Mouse (Mus musculus) midbrain, embryonic 13.5 days (tissue): Measurements from ENCODE around the gene Ugt1a2. TPM values are rescaled to one million over a fixed set of nuclear protein-coding genes. Genes with fewer than 3 reads are reported as not detected.

Source experiments
- ATAC-seq: fragments of 200-750 bp; cut with Nextera tagmentation; 2 replicates; pipeline ENCODE4 v1.8.0; 2017; ENCODE audit warnings: mild to moderate bottlenecking, moderate TSS enrichment, moderate library complexity
- H3K27ac ChIP-seq: fragments of 300-500 bp; sonication (generic); 2 replicates; pipeline ENCODE4 v1.5.1; 2015; ENCODE audit warnings: inconsistent platforms, mild to moderate bottlenecking, moderate library complexity
- H3K27me3 ChIP-seq: fragments of 300-500 bp; sonication (generic); 2 replicates; pipeline ENCODE4 v1.6.1; 2015; ENCODE audit warnings: mild to moderate bottlenecking, inconsistent platforms
- H3K36me3 ChIP-seq: fragments of 300-500 bp; sonication (generic); 2 replicates; pipeline ENCODE4 v1.6.1; 2015; ENCODE audit warnings: mild to moderate bottlenecking, inconsistent platforms
- H3K4me1 ChIP-seq: fragments of 300-500 bp; sonication (generic); replicated peaks from 2 replicates; pipeline ENCODE4 v1.6.1; 2015; ENCODE audit warnings: inconsistent platforms
- H3K4me2 ChIP-seq: fragments of 300-500 bp; sonication (generic); replicated peaks from 2 replicates; pipeline ENCODE4 v1.6.1; 2015; ENCODE audit warnings: moderate library complexity, mild to moderate bottlenecking, inconsistent platforms
- H3K4me3 ChIP-seq: fragments of 300-500 bp; sonication (generic); replicated peaks from 2 replicates; pipeline ENCODE4 v1.5.1; 2015; ENCODE audit warnings: mild to moderate bottlenecking, inconsistent platforms
- H3K9ac ChIP-seq: fragments of 300-500 bp; sonication (generic); replicated peaks from 2 replicates; pipeline ENCODE4 v1.6.1; 2015; ENCODE audit warnings: mild to moderate bottlenecking, inconsistent platforms
- H3K9me3 ChIP-seq: fragments of 300-500 bp; sonication (generic); 2 replicates; pipeline ENCODE4 v1.6.1; 2016; ENCODE audit warnings: mild to moderate bottlenecking, inconsistent platforms
- WGBS: fragments of 180-500 bp; shearing (Covaris S2); methylation state at CpG from one replicate; pipeline ENCODE4 v1.1.7; 2015; 5-methylcytosine and 5-hydroxymethylcytosine counted together
- polyA plus RNA-seq: library from polyadenylated mRNA; unstranded; fragments of >200 nt; fragmentation: Nextera tagmentation; extraction: Ambion mirVana; gene quantifications from 2 replicates; pipeline ENCODE4 v1.2.1, GENCODE M21; 2015

Gene Ugt1a2
- polyA plus RNA-seq, 1 experiment from 2014 or later = 0.09 TPM

DNA sequence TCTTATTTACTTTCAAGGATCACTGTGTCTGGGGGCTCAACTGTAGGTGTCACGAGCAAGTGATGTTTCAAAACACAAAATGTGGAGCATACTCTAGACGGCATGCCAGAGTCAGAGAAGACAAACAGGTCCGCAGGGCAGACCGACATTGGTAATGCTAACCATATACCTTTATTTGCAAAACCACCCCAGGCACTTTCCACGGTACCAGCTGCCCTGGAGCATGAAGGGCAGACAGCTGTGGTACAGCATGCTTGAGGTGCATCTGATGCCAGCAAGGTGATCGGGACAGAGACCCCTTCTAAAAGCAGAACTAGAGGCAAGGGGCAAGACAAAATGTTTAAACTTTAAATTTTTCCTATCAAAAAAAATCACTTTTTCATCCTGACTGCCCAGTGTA lies 62.6 kb downstream of the Ugt1a2 start:
- Histone ChIP-seq H3K4me3 (no peak overlapping the region), H3K27ac (no peak overlapping the region), H3K9me3 (peaks cover 10% of the 10 kb centered on the region; the same call in 1 of the 2 replicates), H3K4me2 (no peak overlapping the region), H3K36me3 (peaks cover 90% of the 10 kb centered on the region), H3K4me1 (no peaks in the 10 kb centered on the region), H3K27me3 (no peaks in the 10 kb centered on the region), H3K9ac (no peak overlapping the region)
- WGBS = 81% methylated on average over 6 of the region's 6 CpGs
- ATAC-seq = no peak

DNA sequence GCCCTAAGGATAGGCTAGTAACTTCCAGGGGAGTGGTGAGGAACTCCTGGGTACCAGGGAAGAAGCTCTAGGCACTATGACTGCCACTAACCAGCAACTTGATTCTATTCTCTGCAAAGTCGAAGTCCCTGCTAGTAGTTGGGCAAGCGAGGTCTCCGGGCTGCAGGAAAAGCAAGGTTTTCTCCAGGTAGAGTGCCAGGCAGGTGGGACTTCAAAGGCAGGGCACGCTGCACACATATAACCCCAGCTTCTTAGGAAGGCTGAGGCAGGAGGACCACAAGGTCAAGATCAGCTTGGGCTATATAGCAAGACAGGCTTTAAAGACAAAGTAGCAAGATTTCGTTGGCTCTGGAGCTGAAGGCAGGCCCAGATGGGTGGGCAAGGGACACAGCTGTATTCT lies 63.4 kb downstream of the Ugt1a2 start:
- 91% methylated on average over 5 of the region's 5 CpGs for WGBS
- no peak overlapping the region for H3K4me2 ChIP-seq
- H3K4me3 ChIP-seq = no peak overlapping the region
- peaks cover 98% of the 10 kb centered on the region for H3K36me3 ChIP-seq
- H3K4me1 ChIP-seq = no peaks in the 10 kb centered on the region
- H3K9ac ChIP-seq = no peak overlapping the region
- 0 out of 2 replicates have a peak, but pooled peaks cover 5% of the 10 kb centered on the region for H3K9me3 ChIP-seq
- no peaks in the 10 kb centered on the region for H3K27me3 ChIP-seq
- no peak overlapping the region for H3K27ac ChIP-seq
- no peak for ATAC-seq

DNA sequence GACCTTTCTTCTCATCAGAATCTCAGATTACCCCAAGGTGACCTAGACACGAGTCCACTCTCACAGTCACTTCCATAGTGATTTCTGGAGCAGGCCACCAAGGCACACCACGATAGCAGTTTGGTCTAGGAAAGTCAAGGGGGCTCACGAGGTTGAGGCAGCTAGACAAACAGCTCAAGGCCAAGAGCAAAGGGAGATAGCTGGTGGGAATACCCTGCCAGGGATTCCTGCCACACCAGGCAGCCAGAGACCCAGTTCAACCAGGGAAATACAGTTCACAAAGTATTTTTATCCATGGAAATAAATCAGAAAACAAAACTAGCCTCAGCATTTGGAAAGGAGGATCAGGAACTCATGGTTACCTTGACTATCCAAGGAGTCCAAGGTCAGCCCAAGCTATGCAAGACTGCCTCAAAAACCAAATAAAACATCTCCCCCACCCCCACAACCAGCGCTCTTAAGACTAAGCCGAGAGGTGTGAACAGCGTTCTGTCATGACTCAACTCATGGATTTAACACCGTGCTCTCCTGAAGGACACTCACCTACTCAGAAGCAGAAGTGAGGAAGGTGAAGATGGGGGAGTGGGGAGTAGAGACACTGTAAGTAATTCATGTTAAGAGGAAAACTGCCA lies 64.0 kb downstream of the Ugt1a2 start:
- WGBS = 90% methylated on average over 7 of the region's 7 CpGs

DNA sequence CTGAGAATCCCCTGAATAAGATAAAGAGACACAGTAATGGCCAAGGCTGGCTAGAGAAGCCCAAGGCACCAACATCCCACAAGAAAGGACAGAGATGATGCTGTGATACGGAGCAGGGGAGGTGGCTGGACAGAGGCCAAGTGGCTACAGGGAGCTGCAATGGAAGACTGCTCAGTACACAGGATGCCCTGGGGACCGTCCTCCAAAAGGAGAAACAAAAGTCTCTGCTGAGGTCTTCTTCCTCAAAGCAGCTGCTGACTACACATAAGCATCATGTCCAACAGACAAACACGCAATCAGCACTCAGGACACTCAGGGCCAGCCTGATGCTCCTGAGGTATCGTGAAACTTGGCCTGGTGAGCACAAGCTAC lies 64.5 kb downstream of the Ugt1a2 start:
- 78% methylated on average over 4 of the region's 4 CpGs for WGBS
- H3K4me1 ChIP-seq = no peaks in the 10 kb centered on the region
- no peak overlapping the region for H3K9ac ChIP-seq
- no peaks in the 10 kb centered on the region for H3K9me3 ChIP-seq
- H3K27ac ChIP-seq = no peak overlapping the region
- no peak for ATAC-seq
- no peaks in the 10 kb centered on the region for H3K27me3 ChIP-seq
- H3K4me3 ChIP-seq = no peak overlapping the region
- H3K4me2 ChIP-seq = no peak overlapping the region
- peaks cover 100% of the 10 kb centered on the region for H3K36me3 ChIP-seq

More for the DNA sequence above, 64.0 kb downstream of the Ugt1a2 start:
- Histone ChIP-seq H3K36me3 (peaks cover 100% of the 10 kb centered on the region), H3K9me3 (0 out of 2 replicates have a peak, but pooled peaks cover 2% of the 10 kb centered on the region), H3K9ac (no peak overlapping the region), H3K27ac (no peak overlapping the region), H3K27me3 (no peaks in the 10 kb centered on the region), H3K4me3 (no peak overlapping the region), H3K4me1 (no peaks in the 10 kb centered on the region), H3K4me2 (no peak overlapping the region)
- no peak for ATAC-seq

DNA sequence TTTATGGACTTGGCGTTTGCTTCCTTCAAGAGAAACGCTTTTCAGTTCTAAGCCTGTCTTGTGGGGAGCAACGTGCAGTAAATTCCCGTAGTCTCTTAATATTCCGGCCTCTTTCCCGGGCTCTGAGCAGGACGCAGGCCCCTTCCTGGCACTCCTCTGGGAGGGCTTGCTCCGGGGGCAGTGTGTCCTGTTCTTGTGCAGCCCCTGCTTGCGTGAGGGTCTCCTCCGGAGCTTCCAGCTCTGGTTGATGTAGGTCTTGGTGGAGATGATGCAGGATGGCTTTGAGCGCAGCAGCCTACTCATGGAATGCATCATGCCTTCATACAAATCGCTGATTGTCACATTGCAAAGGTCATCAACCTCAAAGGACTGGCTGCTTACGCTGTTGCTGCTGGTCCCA lies 65.7 kb downstream of the Ugt1a2 start:
- Histone ChIP-seq H3K27ac (no peak overlapping the region), H3K9me3 (no peaks in the 10 kb centered on the region), H3K4me2 (no peak overlapping the region), H3K4me3 (no peak overlapping the region), H3K36me3 (peaks cover 90% of the 10 kb centered on the region), H3K27me3 (no peaks in the 10 kb centered on the region), H3K4me1 (no peaks in the 10 kb centered on the region), H3K9ac (no peak overlapping the region)
- WGBS = 89% methylated on average over 13 of the region's 13 CpGs
- no peak for ATAC-seq

DNA sequence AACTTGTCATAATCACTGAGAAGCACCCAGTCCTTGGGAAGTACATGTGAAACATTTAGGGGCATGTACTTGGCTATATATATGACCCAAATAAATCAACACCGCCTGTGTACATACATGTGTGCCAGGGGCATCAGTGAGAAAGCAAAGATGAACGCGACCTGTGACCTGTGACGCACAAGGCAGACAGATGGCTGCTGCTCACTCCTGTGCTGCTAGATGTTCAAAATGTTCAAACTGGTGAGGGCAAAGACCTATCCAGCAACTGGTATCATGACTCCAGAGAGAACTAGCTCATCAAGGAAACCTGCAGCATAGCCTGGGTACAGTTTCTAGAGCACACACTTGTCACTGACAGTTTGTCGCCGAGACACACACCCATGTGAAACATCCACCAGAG lies 67.1 kb downstream of the Ugt1a2 start:
- Histone ChIP-seq H3K9ac (no peak overlapping the region), H3K4me3 (no peak overlapping the region), H3K4me1 (no peaks in the 10 kb centered on the region), H3K4me2 (no peak overlapping the region), H3K9me3 (no peaks in the 10 kb centered on the region), H3K36me3 (peaks cover 87% of the 10 kb centered on the region), H3K27me3 (no peaks in the 10 kb centered on the region), H3K27ac (no peak overlapping the region)
- 94% methylated on average over 6 of the region's 6 CpGs for WGBS
- no peak; the same call in 1 of the 2 replicates for ATAC-seq

DNA sequence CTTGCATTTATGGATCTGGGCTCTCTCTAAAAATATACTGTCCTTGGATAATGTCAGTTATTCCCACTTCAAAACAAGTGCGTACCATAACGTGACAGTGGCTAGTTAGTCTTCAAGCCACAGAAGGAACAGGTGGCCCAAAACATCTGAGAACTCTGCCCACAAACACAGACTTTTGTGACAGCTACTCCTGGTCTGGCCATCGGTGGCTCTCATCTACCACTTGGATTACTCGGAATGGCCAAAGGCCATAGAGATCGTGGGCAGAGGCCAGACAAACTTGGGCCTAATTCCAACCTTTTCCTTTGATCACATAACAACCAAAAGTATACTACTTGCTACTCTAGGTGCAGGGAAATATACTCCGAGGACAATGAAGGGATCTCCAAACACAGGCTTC lies 67.7 kb downstream of the Ugt1a2 start:
- Histone ChIP-seq H3K4me1 (no peaks in the 10 kb centered on the region), H3K27ac (no peak overlapping the region), H3K4me3 (no peak overlapping the region), H3K9ac (no peak overlapping the region), H3K9me3 (no peaks in the 10 kb centered on the region), H3K4me2 (no peak overlapping the region), H3K27me3 (no peaks in the 10 kb centered on the region), H3K36me3 (peaks cover 86% of the 10 kb centered on the region)
- 89% methylated on average over 6 of the region's 6 CpGs for WGBS
- no peak for ATAC-seq

Other genes starting within 250 kb of the Ugt1a2 start
- gene Usp40, start 192.1 kb upstream of the Ugt1a2 start, polyA plus RNA-seq = 27.3 and 28.4 TPM in 2 replicates
- gene Ugt1a10, start 145.2 kb upstream of the Ugt1a2 start, polyA plus RNA-seq = not detected in 2 replicates
- not detected in 2 replicates for gene Ugt1a9, start 129.8 kb upstream of the Ugt1a2 start, polyA plus RNA-seq
- not detected in 2 replicates for gene Ugt1a8, start 112.8 kb upstream of the Ugt1a2 start, polyA plus RNA-seq
- gene Ugt1a7c, start 105.5 kb upstream of the Ugt1a2 start, polyA plus RNA-seq = 0.86 and 0.88 TPM in 2 replicates
- gene Ugt1a6b, start 97.3 kb upstream of the Ugt1a2 start, polyA plus RNA-seq = 0.09 and 0.20 TPM in 2 replicates
- gene Ugt1a6a, start 65.8 kb upstream of the Ugt1a2 start, polyA plus RNA-seq = 0.90 and 1.0 TPM in 2 replicates
- not detected in 2 replicates for gene Ugt1a5, start 34.6 kb upstream of the Ugt1a2 start, polyA plus RNA-seq
- gene Dnajb3, start 5.2 kb downstream of the Ugt1a2 start, polyA plus RNA-seq = 13.9 and 16.2 TPM in 2 replicates
- not detected in 2 replicates for gene Ugt1a1, start 11.4 kb downstream of the Ugt1a2 start, polyA plus RNA-seq
- 0.68 and 1.0 TPM in 2 replicates for gene Mroh2a, start 26.4 kb downstream of the Ugt1a2 start, polyA plus RNA-seq
- gene Hjurp, start 77.0 kb downstream of the Ugt1a2 start, polyA plus RNA-seq = 107 and 110 TPM in 2 replicates
- 0.04 TPM in 1 of 2 replicates, not detected in the other for gene Trpm8, start 77.1 kb downstream of the Ugt1a2 start, polyA plus RNA-seq
- gene Spp2, start 206.4 kb downstream of the Ugt1a2 start, polyA plus RNA-seq = 0.40 and 0.50 TPM in 2 replicates